Mouse (Mus musculus): ENCODE measurements around the gene Zfp740. TPM values are rescaled to one million over a fixed set of nuclear protein-coding genes. Genes with fewer than 3 reads are reported as not detected.
A peak's percentile ranks its signal among the peaks of the same experiment; 100 is the strongest.

Zfp740 gene
- total and polyA plus RNA-seq, 3 experiments = 32.1 to 46.1 (median 37.4) TPM

- DNase-seq (ENCODE audit: extremely low read depth) = no peak
- Histone ChIP-seq H3K36me3 (replicated peaks in 1 of 2; ENCODE audit: control insufficient read depth in 1 of 2, insufficient read depth in 1 of 2, low read length in 1 of 2) (no peaks in the 10 kb centered on the region), H3K4me3 (replicated peaks in 1 of 3; ENCODE audit: low read depth in 2 of 3, low read length in 2 of 3, poor library complexity in 1 of 3) (no peak overlapping the region), H3K79me2 (replicated peaks; ENCODE audit: control insufficient read depth, extremely low read depth, insufficient read depth, poor library complexity, severe bottlenecking) (no peaks in the 10 kb centered on the region), H3K27me3 (replicated peaks) (peaks cover 84% of the 10 kb centered on the region), H3K27ac (ENCODE audit: insufficient read depth, low read depth) (no peak overlapping the region), H3K4me2 (ENCODE audit: insufficient read depth, low read depth, poor library complexity, severe bottlenecking) (peak overlapping the region; percentile 87; the same call in 1 of the 2 replicates), H3K9me3 (replicated peaks; ENCODE audit: low read length) (no peaks in the 10 kb centered on the region), H3K9ac (ENCODE audit: insufficient read depth, low read depth) (no peak overlapping the region), H3K4me1 (ENCODE audit: control insufficient read depth in 1 of 2, insufficient read depth in 2 of 2) (peaks cover 15 to 35% of the 10 kb centered on the region in 2 experiments)
- dilution Hi-C loops (cut with MboI; ENCODE audit: extremely low pct_ligation_motif_present, extremely low pct_unique_long_range_greater_than_20kb, low sequenced_read_pairs) (no loop called here), in situ Hi-C loops (cut with MboI; ENCODE audit: low pct_ligation_motif_present, low pct_unique_long_range_greater_than_20kb, low sequenced_read_pairs) (no loop called here)
- no peak for TF ChIP-seq UBTF (IDR thresholded peaks at IDR 0.05; ENCODE audit: low read depth, low read length)
- no peak for TF ChIP-seq NELFE (IDR thresholded peaks at IDR 0.05; ENCODE audit: low read depth, low read length)
- TF ChIP-seq USF1 (IDR thresholded peaks at IDR 0.05; ENCODE audit: low read depth, low read length) = no peak
- TF ChIP-seq ETS1 (conservative IDR thresholded peaks at IDR 0.05; ENCODE audit: low read depth, low read length) = no peak
- TF ChIP-seq TBP (conservative IDR thresholded peaks at IDR 0.05; ENCODE audit: low read depth, low read length) = no peak
- no peak for TF ChIP-seq GABPA (IDR thresholded peaks at IDR 0.05; ENCODE audit: insufficient replicate concordance, low read depth, low read length)
- no peak for TF ChIP-seq IRF4 (IDR thresholded peaks at IDR 0.05; ENCODE audit: low read depth, low read length)
- no peak for TF ChIP-seq CHD1 (IDR thresholded peaks at IDR 0.05; ENCODE audit: low read depth, low read length)
- TF ChIP-seq MEF2A (IDR thresholded peaks at IDR 0.05; ENCODE audit: borderline replicate concordance, low read depth, low read length) = no peak
- no peak for TF ChIP-seq BHLHE40 (IDR thresholded peaks at IDR 0.05; ENCODE audit: low read depth, low read length)
- no peak for TF ChIP-seq MXI1 (IDR thresholded peaks at IDR 0.05; ENCODE audit: low read depth, low read length)
- TF ChIP-seq MYC (IDR thresholded peaks at IDR 0.05; ENCODE audit: low read depth, low read length) = no peak
- no peak for TF ChIP-seq ZKSCAN1 (IDR thresholded peaks at IDR 0.05; ENCODE audit: borderline replicate concordance, low read depth, low read length)
- TF ChIP-seq MAX (IDR thresholded peaks at IDR 0.05; ENCODE audit: low read length) = no peak
- no peak for TF ChIP-seq POLR2A (IDR thresholded peaks at IDR 0.05; ENCODE audit: low read depth, low read length)
- TF ChIP-seq SIN3A (IDR thresholded peaks at IDR 0.05; ENCODE audit: low read length) = no peak
- TF ChIP-seq RAD21 (IDR thresholded peaks at IDR 0.05; ENCODE audit: low read depth, low read length) = no peak
Measured at GRCm38 (mm10) chr15:102258076-102258470, 55.0 kb downstream of the Zfp740 start.

- TF ChIP-seq IRF4 (IDR thresholded peaks at IDR 0.05; ENCODE audit: low read depth, low read length) (no peak), TBP (conservative IDR thresholded peaks at IDR 0.05; ENCODE audit: low read depth, low read length) (no peak), RCOR1 (conservative IDR thresholded peaks at IDR 0.05; ENCODE audit: low read depth, low read length) (no peak), PAX5 (IDR thresholded peaks at IDR 0.05; ENCODE audit: low read length) (no peak), ETS1 (conservative IDR thresholded peaks at IDR 0.05; ENCODE audit: low read depth, low read length) (no peak), SMC3 (IDR thresholded peaks at IDR 0.05; ENCODE audit: low read depth, low read length) (no peak), ZKSCAN1 (IDR thresholded peaks at IDR 0.05; ENCODE audit: borderline replicate concordance, low read depth, low read length) (no peak), HCFC1 (IDR thresholded peaks at IDR 0.05; ENCODE audit: low read depth, low read length) (no peak), POLR2AphosphoS2 (IDR thresholded peaks at IDR 0.05; ENCODE audit: low read depth, low read length) (no peak), SIN3A (IDR thresholded peaks at IDR 0.05; ENCODE audit: low read length) (no peak)
- dilution Hi-C loops (cut with MboI; ENCODE audit: extremely low pct_ligation_motif_present, extremely low pct_unique_long_range_greater_than_20kb, low sequenced_read_pairs) = no loop called here
- DNase-seq (ENCODE audit: extremely low read depth) = no peak
- Histone ChIP-seq H3K4me1 (ENCODE audit: control insufficient read depth in 1 of 2, insufficient read depth in 2 of 2) (peaks cover 18 to 41% of the 10 kb centered on the region in 2 experiments), H3K36me3 (replicated peaks in 1 of 2; ENCODE audit: control insufficient read depth in 1 of 2, insufficient read depth in 1 of 2, low read length in 1 of 2) (no peaks in the 10 kb centered on the region), H3K4me2 (ENCODE audit: insufficient read depth, low read depth, poor library complexity, severe bottlenecking) (no peak overlapping the region), H3K79me2 (replicated peaks; ENCODE audit: control insufficient read depth, extremely low read depth, insufficient read depth, poor library complexity, severe bottlenecking) (no peaks in the 10 kb centered on the region), H3K27me3 (replicated peaks) (peaks cover 85% of the 10 kb centered on the region), H3K4me3 (replicated peaks in 1 of 3; ENCODE audit: low read depth in 2 of 3, low read length in 2 of 3, poor library complexity in 1 of 3) (no peak overlapping the region), H3K27ac (ENCODE audit: insufficient read depth, low read depth) (no peak overlapping the region), H3K9ac (ENCODE audit: insufficient read depth, low read depth) (no peak overlapping the region), H3K9me3 (replicated peaks; ENCODE audit: low read length) (no peaks in the 10 kb centered on the region)
- in situ Hi-C loops (cut with MboI; ENCODE audit: low pct_ligation_motif_present, low pct_unique_long_range_greater_than_20kb, low sequenced_read_pairs) = no loop called here
Measured at GRCm38 (mm10) chr15:102258581-102259253, 55.7 kb downstream of the Zfp740 start.

Data from CH12.LX (cell line).